Mouse (Mus musculus) MEL-GATA-1-ER (cell line): ENCODE data around the gene Bglap2.

Source experiments
- DNase-seq: peaks from one replicate; pipeline ENCODE4 v3.0.0-alpha.2; 2012; ENCODE audit warnings: low read depth; ENCODE audit errors: extremely low read depth

Gene Bglap2

GRCm38 (mm10) chr3:88350732-88351131 lies 27.8 kb downstream of the Bglap2 start:
- no peak for DNase-seq

GRCm38 (mm10) chr3:88339006-88339405 lies 39.5 kb downstream of the Bglap2 start:
- DNase-seq: no peak

- peak; percentile 99 for DNase-seq
Observed at GRCm38 (mm10) chr3:88338316-88338715, 40.2 kb downstream of the Bglap2 start.

GRCm38 (mm10) chr3:88337367-88338020 lies 41.0 kb downstream of the Bglap2 start:
- DNase-seq: no peak

- peak; percentile 93 for DNase-seq
Observed at GRCm38 (mm10) chr3:88336058-88337013, 42.2 kb downstream of the Bglap2 start, which contains the start of the genes Tmem79 and Smg5. Gene Tmem79 (minus strand): TSS chr3:88336148. Gene Smg5 (plus strand): TSS chr3:88336260.

- no peak for DNase-seq
Observed at GRCm38 (mm10) chr3:88335436-88336053, 43.0 kb downstream of the Bglap2 start.

- DNase-seq: no peak
Observed at GRCm38 (mm10) chr3:88334902-88335435, 43.5 kb downstream of the Bglap2 start.

GRCm38 (mm10) chr3:88334029-88334658 lies 44.4 kb downstream of the Bglap2 start:
- no peak for DNase-seq

GRCm38 (mm10) chr3:88331282-88331681 lies 47.2 kb downstream of the Bglap2 start:
- DNase-seq: peak; percentile 54

- no peak for DNase-seq
Observed at GRCm38 (mm10) chr3:88328956-88329355, 49.5 kb downstream of the Bglap2 start.
